Mouse (Mus musculus): ENCODE measurements at regions not wholly inside any gene's neighbourhood (a gene's known extent, or its start where the extent isn't known, plus 50 kb on each side); places are given as distances from the start of the nearest gene placed in this dataset.
A peak's percentile ranks its signal among the peaks of the same experiment; 100 is the strongest.

DNA sequence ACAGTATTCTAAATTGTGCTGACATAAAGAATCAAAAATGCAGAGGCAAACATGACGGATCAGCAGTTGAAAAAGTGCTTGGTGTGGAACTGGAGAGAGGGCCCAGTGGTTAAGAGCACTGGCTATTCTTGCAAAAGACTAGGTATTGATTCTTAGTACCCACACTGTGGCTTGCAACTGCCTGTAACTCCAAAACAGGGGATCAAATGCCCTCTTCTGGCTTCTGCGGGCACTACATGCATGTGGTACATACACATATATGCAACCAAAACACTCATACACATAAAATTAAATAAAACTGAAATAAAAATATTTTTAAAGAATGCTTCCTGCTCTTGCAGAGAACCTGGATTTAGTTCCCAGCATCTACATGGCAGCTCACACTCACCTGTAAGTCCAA, 163.7 kb upstream of the Smim15 start:
- peak; percentile 42 for DNase-seq (ENCODE audit: low read depth, low spot score)

GRCm38 (mm10) chr13:107879535-107879934, 164.7 kb upstream of the Smim15 start:
- no peak for DNase-seq (ENCODE audit: low read depth, low spot score)

- DNase-seq (ENCODE audit: low read depth, low spot score), result no peak
These were observed 165.3 kb upstream of the Smim15 start for GRCm38 (mm10) chr13:107878980-107879379.

GRCm38 (mm10) chr13:107873244-107873667, 171.0 kb upstream of the Smim15 start:
- peak; percentile 96 for DNase-seq (ENCODE audit: low read depth, low spot score)

GRCm38 (mm10) chr13:107872574-107872973, 171.7 kb upstream of the Smim15 start:
- no peak for DNase-seq (ENCODE audit: low read depth, low spot score)

GRCm38 (mm10) chr13:107872137-107872536, 172.1 kb upstream of the Smim15 start:
- DNase-seq (ENCODE audit: low read depth, low spot score), result peak; percentile 63

DNA sequence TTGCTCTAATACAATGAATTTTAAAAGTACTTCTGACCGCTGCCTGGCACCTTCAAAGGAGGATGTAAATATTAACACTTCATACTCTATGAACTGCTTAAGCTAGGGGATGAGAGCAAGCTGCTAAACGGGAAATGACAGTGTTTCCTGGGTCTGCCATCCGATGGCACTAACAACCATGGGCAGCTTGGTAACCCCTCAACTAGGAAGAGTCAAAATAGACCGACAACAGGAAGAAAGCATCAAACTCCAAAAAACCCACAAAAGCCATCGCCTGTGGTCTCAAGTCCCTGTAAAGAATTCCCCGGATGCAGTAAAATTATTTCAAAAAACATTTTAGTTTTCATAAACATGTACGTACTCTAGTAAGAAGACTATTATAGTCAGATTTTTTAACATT, 175.3 kb upstream of the Smim15 start:
- no peak for DNase-seq (ENCODE audit: low read depth, low spot score)

GRCm38 (mm10) chr13:107866825-107867224, 177.4 kb upstream of the Smim15 start:
- DNase-seq (ENCODE audit: low read depth, low spot score), result no peak

- DNase-seq (ENCODE audit: low read depth, low spot score), result no peak
These were observed 181.2 kb upstream of the Smim15 start for GRCm38 (mm10) chr13:107862793-107863654.

DNA sequence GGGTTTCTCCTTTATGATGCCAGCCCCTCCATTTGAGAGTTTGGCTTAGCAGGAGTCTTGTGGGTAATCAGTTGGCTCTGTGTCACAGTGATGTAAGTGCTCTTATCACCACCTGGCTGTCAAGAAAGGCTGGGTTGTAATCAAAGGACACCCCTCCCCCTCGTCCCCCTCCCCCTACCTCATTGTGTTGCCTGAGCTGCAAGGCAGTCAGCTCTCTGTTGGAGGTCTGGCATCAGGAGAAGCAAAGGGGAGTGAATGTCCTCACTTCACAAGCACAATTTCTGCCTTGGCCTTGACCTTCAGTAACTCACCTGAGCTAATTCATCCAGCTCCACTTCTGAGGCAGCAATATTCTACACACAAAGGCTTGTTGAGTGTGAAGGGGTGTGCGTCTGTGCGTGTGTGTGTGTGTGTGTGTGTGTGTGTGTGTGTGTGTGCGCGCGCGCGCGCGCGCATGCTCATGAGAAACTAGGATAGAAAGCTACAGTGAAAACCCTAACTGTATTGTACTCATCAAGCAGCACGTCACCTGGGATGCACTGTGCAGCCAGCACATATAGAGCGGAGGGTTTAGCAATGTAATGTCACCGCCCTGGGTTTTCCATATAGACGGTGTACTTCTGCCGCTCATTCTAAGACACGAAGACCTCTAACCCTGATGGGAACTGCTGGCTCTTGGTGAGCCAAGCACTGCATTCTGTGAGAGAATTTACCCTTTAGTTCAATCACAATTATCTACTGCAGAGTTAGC, 182.7 kb upstream of the Smim15 start:
- DNase-seq (ENCODE audit: low read depth, low spot score), result peak; percentile 91

DNA sequence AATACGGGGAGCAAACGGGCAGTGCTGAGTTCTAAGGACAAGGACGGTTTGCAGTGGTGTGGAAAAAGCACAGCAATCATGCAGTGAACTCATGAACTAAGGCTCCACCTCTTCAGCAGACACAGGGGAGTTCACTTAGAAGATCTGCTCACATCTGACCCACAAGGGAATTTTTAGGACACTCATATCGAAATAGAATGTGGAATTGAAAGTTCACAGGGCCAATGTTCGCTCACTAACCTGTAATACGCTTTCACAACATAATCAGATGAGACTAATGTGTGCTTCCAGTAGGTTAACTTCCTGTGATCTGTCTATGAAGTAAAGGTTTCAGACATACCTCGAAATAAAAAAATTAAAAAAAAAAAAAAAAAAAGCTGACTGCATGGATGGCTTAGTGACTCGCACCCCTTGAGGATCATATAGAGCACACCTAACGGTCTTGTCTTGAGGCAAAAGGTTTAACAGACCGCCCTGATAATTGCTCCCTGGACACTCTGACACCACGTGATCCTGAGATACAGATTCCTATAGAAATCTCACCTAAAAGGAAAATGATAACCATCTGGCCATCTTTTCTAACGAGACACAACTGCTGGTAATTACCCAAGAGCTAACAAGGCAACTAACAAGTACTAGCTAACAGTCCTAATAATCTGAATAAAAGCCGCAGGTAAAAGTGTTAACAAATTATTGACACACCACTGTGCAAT, 187.0 kb upstream of the Smim15 start:
- no peak for DNase-seq (ENCODE audit: low read depth, low spot score)

- no peak for DNase-seq (ENCODE audit: low read depth, low spot score)
These were observed 193.2 kb upstream of the Smim15 start for GRCm38 (mm10) chr13:107850907-107851560.

GRCm38 (mm10) chr13:107848871-107849270, 195.4 kb upstream of the Smim15 start:
- no peak for DNase-seq (ENCODE audit: low read depth, low spot score)

DNA sequence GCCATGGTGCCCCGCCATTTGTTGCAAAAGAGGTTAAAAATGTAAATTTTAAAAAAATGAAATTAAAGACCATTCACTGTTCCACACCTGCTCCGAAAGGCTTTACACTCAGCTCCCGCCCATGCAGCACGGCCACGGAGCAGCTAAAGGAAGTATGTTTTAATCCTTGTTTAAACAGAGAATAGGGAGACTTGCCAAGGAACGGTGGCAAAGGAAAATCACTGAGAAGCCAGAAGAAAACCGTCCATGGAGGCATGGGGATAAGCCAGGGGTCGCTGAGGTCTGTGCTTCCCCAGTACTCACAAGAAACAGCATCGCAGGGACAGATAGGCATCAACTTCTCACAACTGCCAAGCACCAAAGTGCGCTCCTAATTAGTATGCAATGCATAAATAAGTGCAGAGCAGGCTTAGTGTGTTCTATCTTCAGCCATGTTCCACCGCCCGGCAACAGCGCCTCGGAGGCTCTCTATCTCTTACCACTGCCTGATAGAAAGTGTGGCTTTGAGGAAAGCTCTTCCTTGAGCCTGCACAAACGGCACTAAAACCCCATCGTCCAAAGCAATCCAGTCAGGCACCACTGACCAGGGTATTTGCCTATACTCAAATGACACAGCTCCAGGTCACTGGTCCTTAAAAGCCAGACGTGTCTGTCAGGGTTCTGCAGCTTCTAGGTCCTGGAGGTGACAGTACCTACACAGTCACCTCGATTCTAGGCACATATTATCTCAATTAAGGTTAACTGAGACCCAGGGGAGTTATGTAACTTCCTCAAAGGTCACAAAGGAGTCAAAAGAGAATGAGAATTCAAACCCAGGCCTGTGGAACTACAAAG, 196.8 kb upstream of the Smim15 start:
- DNase-seq (ENCODE audit: low read depth, low spot score), result no peak

GRCm38 (mm10) chr13:107846621-107847178, 197.5 kb upstream of the Smim15 start:
- DNase-seq (ENCODE audit: low read depth, low spot score), result peak; percentile 46

- DNase-seq (ENCODE audit: low read depth, low spot score), result no peak
These were observed 198.4 kb upstream of the Smim15 start for GRCm38 (mm10) chr13:107845838-107846237.

DNA sequence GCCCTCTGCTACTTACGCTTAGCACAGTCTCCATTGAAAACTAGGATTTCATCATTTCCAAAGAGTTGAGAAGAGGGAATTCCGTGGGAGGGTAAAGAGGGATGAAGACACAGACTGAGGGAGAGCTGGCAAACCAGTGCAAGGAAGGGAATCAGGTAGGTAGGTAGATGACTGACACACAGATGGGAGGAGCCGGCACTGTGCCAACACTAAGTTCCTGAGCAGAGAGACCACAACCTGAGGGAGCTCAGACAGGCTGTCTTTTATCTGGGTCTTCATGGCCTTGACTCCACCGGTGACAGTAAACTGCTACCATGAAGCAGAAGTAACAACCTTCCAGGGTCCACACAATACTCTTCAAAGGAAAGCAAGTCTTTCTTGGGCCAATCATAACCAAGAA, 200.2 kb upstream of the Smim15 start:
- no peak for DNase-seq (ENCODE audit: low read depth, low spot score)

GRCm38 (mm10) chr13:107838126-107838715, 206.0 kb upstream of the Smim15 start:
- DNase-seq (ENCODE audit: low read depth, low spot score), result no peak

DNA sequence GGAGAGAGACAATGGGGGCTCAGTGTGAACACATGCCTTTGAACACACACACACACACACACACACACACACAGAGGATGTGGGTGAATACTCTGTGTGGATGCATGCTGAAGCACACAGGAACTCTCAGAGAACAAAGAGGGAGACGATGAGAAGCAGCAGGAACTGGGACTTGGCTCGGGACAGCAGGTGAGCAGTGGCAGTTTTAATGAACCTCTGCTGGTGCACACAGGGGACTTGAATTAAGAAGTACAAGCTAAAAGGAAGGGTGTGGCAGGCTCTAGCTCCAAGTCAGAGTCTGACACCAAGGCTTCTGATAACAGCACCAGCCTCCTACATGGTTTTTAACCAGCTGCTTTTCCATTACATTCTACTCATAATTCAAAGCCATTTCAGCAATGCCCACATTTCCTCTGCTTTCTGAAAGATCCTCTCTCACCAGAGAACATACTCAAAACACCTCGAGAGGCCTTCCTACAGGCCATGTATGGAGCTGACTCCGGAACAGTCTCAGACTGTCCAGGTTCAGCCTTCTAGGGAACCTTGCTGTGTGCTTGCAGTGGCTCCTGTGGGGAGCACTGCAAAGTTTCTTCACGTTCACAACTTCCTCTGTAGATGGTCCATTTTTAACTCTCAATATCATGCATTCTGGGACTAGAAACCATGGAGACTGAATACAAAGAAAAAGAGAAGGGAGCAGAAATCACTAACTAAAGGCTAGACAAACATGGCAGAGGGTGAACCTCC, 206.9 kb upstream of the Smim15 start:
- no peak for DNase-seq (ENCODE audit: low read depth, low spot score)
